Mouse (Mus musculus) lung, postnatal 0 days (tissue): ENCODE results near the gene Prr22.

Experiments used
- CTCF ChIP-seq: IDR thresholded peaks from 2 replicates; pipeline ENCODE4 v1.5.1; 2016; ENCODE audit warnings: antibody characterized with exemption, mild to moderate bottlenecking
- EP300 ChIP-seq: IDR thresholded peaks from 2 replicates; pipeline ENCODE4 v1.6.1; 2016; ENCODE audit warnings: antibody characterized with exemption, mild to moderate bottlenecking, control low read depth

DNA sequence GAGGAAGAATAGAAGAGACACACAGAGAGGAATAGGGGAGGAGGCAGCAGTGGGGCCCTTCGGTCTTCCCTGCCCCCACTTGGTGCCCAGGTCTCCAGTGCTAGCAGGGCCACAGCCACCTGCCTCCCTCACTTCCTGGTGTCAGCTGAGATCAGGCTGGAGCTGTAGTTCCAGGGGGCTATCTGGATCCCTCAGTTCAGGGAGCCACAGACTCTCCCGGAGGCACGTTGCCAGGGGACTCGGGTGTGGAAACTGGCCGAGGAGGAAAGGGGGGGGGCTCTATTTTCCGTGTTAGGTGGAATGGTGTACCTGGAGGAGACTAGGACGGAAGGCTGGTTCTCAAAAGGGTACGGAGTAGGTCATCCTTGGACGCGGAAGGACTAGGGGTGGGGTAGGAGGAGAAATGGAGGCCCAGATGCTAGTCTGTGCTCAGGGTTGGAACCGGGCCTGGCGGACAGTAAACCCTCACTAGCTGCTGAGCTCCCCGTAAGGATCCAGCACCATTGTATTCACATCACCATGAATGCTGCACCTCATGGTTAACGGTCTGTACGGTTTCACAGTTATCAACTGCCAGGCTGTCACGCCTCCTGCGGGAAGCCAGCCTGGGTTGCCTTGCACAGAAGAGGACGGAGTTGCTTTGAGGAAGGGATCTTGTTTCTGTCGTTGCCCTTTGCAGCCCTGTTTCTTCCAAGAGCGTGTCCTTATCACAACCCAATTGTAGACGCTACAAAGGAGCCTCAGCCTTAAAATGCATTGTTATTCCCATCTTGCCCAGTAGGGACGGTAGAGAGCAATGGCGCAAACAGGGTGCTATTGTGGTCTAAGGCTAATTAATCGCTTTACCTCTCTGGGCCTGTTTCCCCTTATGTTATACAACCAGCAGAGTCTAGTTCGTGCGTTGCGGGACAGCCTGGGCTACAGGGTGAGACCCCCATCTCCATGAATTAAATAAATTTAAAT, 7.0 kb upstream of the Prr22 start:
- peak; percentile 100 for TF ChIP-seq CTCF
- TF ChIP-seq EP300, result no peak
